Mouse (Mus musculus): ENCODE results near the gene Pdx1.
A peak's percentile ranks its signal among the peaks of the same experiment; 100 is the strongest.

Pdx1 gene

GRCm38 (mm10) chr5:147284365-147284764 lies 14.6 kb downstream of the Pdx1 start:
- DNase-seq (ENCODE audit: low spot score in 2 of 2): no peak

- DNase-seq (ENCODE audit: low spot score in 2 of 2): no peak
Measured at GRCm38 (mm10) chr5:147291764-147292505, 22.2 kb downstream of the Pdx1 start.

- DNase-seq (ENCODE audit: low spot score in 2 of 2): no peak
Measured at GRCm38 (mm10) chr5:147292506-147293120, 22.9 kb downstream of the Pdx1 start.

GRCm38 (mm10) chr5:147293127-147293910 lies 23.6 kb downstream of the Pdx1 start:
- DNase-seq (ENCODE audit: low spot score in 2 of 2): peak; percentile 54 to 82

DNA sequence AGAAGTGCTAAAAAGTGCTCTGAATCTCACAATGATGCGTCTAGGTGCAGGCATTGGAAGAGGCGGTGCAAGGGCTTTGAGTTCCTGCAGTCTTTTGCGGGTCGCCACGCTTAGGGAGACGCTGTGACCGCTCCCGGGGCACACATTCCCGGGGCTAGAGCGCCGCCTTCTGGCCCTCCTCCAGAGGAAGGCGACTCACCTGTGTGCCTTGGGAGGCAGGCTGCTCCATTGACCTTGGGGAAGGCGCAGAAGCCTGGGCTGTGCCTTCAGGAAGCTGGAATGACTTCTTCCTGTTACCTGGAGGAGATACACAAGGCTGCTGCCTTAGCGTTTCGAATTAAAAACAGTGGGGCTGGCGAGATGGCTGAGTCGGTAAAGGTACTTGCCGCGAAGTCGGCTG lies 24.4 kb downstream of the Pdx1 start:
- no peak for DNase-seq (ENCODE audit: low spot score in 2 of 2)

DNA sequence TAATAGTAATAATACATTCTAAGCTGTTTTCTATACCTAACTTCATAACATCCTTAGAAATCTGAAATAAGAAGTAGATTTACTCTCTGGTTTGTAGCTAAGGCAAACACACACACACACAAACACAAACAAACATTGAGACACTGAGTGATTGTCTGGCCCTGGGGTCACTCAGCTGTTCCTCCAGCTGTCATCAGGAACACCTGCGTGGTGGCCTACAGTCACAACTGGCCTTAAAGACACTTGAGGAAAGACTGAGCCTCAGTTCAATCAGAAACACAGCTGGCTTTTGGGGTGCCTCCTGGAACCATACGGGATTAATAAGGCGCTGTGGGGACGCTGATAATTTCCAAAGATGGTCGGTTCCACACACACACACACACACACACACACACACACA lies 27.5 kb downstream of the Pdx1 start:
- DNase-seq (ENCODE audit: low spot score in 2 of 2): no peak

DNA sequence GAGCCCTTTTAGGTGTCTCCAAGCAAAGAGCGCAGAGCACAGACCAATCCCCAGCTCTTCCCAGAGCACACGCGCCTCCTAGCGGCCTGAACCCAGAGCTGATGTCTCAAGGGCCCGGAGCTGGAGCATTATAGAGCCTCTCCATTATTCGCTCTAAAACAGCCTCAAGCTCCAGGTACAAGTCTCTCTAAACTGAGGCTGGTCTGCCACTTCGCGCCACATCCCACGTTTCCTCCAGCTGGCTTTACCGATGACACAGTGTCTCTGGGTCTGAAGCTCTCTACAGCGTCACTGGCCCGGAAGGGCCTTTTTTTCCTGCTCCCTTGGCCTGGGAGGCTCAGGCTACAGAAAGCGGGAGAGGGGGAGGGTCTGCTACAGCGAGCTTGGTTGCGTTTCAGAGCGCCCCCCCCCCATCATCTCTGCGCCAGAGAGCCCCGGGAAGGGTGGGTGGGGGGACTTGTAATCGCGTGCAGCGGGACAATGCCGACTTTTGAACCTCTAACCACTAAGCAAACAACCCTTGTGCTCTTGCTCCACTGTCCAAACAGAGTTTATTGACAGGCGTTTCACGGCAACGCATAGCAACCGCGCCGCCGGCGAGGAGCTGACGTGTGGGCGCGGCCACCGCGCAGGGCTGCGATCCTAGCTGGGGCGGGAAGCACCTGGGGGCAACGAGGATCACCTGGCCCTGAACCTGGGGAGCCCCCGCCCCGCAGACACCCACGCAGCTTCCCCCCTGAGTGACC lies 29.7 kb downstream of the Pdx1 start:
- no peak for DNase-seq (ENCODE audit: low spot score in 2 of 2)

- no peak for DNase-seq (ENCODE audit: low spot score in 2 of 2)
Measured at GRCm38 (mm10) chr5:147300001-147300363, 30.2 kb downstream of the Pdx1 start.

DNA sequence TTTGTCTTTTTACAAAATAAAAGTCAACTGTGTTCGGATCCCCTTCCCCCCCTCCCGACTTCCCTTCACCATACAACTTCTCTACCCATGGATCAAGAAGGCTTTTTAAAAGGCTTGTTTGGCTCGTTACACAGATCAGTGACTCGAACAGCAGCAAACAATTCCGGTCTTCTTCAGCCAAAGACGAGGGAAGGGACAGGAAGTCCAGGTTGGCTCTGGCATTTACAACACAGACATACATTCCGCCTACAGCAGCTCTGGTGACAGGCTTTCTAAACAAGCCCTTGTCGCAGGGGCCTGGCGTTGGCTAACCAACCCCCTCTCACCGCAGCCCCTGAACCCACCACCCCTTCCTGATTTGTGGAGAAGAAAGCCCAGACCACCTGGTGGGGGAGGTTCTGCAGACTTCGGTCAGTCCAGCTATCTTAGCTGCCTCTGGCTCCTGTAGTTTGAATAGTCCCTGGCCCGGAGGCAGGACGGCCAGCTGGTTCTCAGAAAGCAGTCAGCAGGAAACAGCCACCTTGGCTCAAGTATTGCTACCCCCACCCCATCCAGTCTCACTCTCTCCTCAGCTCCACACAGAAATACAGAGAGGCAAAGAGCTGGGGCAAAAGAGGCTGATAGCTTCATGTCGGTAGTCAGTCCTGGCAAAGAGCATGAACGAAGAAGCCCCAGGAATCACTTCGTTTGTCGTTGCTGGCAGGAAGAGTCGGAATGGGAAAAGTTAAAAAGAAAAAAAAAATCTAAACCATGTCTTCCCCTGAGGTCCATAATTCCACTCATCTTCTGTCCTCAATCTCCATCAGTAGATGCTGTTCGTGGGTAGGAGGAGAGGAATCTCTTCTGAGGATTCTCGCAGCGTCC lies 31.4 kb downstream of the Pdx1 start:
- DNase-seq (ENCODE audit: low spot score in 2 of 2): no peak

GRCm38 (mm10) chr5:147301781-147302070 lies 32.0 kb downstream of the Pdx1 start:
- no peak for DNase-seq (ENCODE audit: low spot score in 2 of 2)

DNA sequence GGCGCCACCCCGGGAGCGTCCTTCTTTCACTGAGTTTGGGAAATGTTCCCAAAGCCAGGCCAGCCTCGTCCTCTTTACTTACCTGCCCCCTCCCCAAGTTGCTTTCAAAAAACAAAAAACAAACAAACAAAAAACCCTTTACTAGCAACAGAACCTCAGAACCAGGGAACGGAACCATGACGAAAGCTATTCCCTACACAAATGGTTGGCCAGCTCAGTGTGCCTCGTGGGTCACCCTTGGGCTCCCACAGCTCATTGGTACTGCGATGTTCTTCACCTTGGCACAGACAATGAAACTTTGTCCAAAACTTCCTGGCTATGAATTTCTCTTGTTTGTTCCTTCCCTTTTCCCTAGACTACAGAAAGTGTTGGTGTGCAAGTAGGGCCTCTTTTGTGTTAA lies 32.4 kb downstream of the Pdx1 start:
- no peak for DNase-seq (ENCODE audit: low spot score in 2 of 2)

- no peak for DNase-seq (ENCODE audit: low spot score in 2 of 2)
Measured at GRCm38 (mm10) chr5:147302746-147303400, 33.1 kb downstream of the Pdx1 start.

DNA sequence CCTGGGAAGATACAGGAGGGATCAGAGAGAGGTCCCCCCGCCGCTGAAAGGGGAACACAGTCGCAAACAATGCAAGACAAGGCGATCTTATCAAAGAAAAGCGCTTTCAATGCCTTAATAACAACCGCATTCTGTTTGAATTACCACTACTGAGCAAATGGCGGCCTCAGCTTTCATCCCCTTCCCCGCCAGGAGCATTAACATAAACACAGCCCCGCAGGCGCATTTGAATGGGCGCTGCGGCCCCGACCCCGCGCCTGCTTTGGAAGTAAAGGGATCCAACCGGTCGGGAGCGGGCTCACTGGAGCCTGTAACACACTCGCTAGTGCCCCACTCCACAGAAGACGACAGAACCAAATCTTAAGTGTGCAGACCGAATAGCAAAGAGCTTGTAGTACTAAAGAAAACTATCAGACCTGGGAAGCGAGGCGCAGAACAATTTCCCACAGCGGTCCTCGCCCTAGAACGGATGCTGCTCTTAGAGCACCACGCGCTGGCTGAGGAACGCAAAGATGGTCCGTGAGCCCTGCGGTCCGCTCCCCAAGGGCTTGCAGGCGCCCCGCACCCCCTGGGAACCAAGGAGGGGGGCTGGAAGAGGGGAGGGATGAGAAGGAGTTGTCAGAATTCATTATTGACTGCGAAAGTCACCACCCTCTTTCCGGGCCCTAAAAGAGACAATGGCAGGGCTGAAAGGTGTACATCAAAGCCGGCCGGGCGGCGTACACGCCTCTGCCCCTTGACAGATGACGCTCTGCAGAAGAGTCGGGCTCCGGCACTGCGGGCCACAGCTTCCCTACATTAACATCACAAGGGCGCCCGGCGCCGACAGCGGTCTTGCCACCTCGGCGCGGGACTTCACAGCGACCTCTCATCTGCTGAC lies 34.8 kb downstream of the Pdx1 start:
- no peak for DNase-seq (ENCODE audit: low spot score in 2 of 2)

- no peak for DNase-seq (ENCODE audit: low spot score in 2 of 2)
Measured at GRCm38 (mm10) chr5:147305166-147305565, 35.4 kb downstream of the Pdx1 start.

GRCm38 (mm10) chr5:147305856-147306637 lies 36.3 kb downstream of the Pdx1 start:
- DNase-seq (ENCODE audit: low spot score in 2 of 2): no peak

- DNase-seq (ENCODE audit: low spot score in 2 of 2): no peak
Measured at GRCm38 (mm10) chr5:147306638-147307397, 37.1 kb downstream of the Pdx1 start, which contains the start of gene Cdx2. Gene Cdx2, minus strand, starts transcription at chr5:147307270.

DNA sequence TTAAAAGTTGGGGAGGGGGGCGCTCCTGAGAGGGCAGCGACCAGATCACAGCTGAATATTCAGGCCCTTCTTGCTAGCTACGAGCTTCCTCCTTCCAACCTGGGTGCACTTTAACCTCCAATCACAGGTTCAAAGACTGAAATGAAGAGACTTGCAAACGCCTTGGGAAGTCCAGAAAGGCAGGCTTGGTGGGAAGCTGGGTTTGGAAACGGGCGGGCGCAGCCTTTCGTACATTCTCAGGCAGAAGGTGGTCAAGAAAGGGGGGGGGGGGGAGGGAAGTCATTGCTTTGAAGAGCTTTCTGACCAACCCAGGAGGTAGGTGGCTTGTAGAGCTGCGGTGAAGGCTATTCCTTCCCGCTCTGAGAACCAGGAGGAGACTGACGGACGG lies 37.6 kb downstream of the Pdx1 start:
- no peak for DNase-seq (ENCODE audit: low spot score in 2 of 2)

DNA sequence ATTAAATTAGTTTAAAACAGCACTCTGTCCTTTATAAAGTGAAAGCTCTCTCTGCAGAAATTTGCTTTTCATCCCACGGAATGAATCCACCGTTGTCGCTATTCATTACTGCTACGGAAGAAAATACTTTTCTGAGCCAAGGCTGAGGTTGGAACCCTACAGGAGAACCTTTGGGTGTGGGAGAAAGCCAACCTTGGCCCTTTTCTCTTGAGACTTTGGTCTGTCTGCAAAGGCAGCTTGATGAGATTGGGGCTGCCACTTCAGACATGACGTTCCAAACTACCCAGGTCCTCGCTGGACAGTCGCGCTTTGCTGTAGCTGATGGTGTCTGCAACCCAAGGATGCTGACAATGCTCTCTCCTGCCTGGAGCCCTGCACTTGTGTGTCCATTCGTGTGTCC lies 38.7 kb downstream of the Pdx1 start:
- DNase-seq (ENCODE audit: low spot score in 2 of 2): no peak
